Mouse (Mus musculus) liver, adult 2 months (tissue): ENCODE results near the gene Hpcal4. TPM values are rescaled to one million over a fixed set of nuclear protein-coding genes. Genes with fewer than 3 reads are reported as not detected.
"Not testable (repeated sequence)": the region's sequence is repeated elsewhere in the genome, so short reads cannot be mapped to it uniquely, and the experiment has no call there.

ENCODE experiments used
- DNase-seq: peaks from one replicate; pipeline ENCODE4 v3.0.0-alpha.2; 2011; ENCODE audit warnings: low read depth, low spot score; ENCODE audit errors: extremely low read depth
- H3K27ac ChIP-seq: fragments of 200-500 bp; replicated peaks from 2 replicates; pipeline ENCODE4 v1.5.1; 2012; ENCODE audit warnings: low read depth, mild to moderate bottlenecking, control low read depth, inconsistent platforms, low read length; ENCODE audit not compliant: insufficient read depth
- H3K27me3 ChIP-seq: fragments of 200-500 bp; 2 replicates; pipeline ENCODE4 v1.6.1; 2012; ENCODE audit warnings: mild to moderate bottlenecking, moderate library complexity, low read length, inconsistent platforms; ENCODE audit not compliant: control insufficient read depth, insufficient read depth
- H3K36me3 ChIP-seq: fragments of 200-500 bp; 2 replicates; pipeline ENCODE4 v1.6.1; 2012; ENCODE audit warnings: low read length, inconsistent platforms; ENCODE audit not compliant: control insufficient read depth, insufficient read depth
- H3K4me1 ChIP-seq: fragments of 200-500 bp; 2 replicates; pipeline ENCODE4 v1.6.1; 2011; ENCODE audit warnings: low read length; ENCODE audit not compliant: control insufficient read depth, insufficient read depth
- H3K4me3 ChIP-seq: fragments of 200-500 bp; 2 replicates; pipeline ENCODE4 v1.5.1; 2011; ENCODE audit warnings: low read depth, mild to moderate bottlenecking, control low read depth, low read length, moderate library complexity; ENCODE audit not compliant: insufficient read depth
- H3K79me2 ChIP-seq: fragments of 200-500 bp; 2 replicates; pipeline ENCODE4 v1.6.1; 2012; ENCODE audit warnings: inconsistent platforms, mild to moderate bottlenecking, low read length, moderate library complexity; ENCODE audit not compliant: control insufficient read depth, insufficient read depth
- H3K9ac ChIP-seq: fragments of 200-500 bp; 2 replicates; pipeline ENCODE4 v1.6.1; 2012; ENCODE audit warnings: low read depth, mild to moderate bottlenecking, control low read depth, inconsistent platforms, low read length
- CTCF ChIP-seq: fragments of 200-500 bp; IDR thresholded peaks from 2 replicates; pipeline ENCODE4 v1.5.1; 2011; ENCODE audit warnings: low read depth, low read length, control low read depth
- POLR2A ChIP-seq: fragments of 200-500 bp; IDR thresholded peaks from 2 replicates; pipeline ENCODE4 v1.6.1; 2011; ENCODE audit warnings: low read length, control low read depth; ENCODE audit not compliant: insufficient read depth; ENCODE audit errors: extremely low read depth
- WGBS: fragments of 180-500 bp; shearing (Covaris S2); methylation state at CpG from one replicate; pipeline ENCODE4 v1.1.7; 2018; 5-methylcytosine and 5-hydroxymethylcytosine counted together
- polyA plus RNA-seq: library from polyadenylated mRNA; depleted of rRNA; stranded (reverse); fragments of >200 nt; gene quantifications from 2 replicates; pipeline ENCODE4 v1.2.3, GENCODE M21; 2012
- total RNA-seq: library from RNA; depleted of rRNA; stranded (reverse); fragments of >200 nt; gene quantifications from 2 replicates; pipeline ENCODE4 v1.2.3, GENCODE M21; 2014

Hpcal4 gene
- total and polyA plus RNA-seq, 2 experiments: not detected

DNA sequence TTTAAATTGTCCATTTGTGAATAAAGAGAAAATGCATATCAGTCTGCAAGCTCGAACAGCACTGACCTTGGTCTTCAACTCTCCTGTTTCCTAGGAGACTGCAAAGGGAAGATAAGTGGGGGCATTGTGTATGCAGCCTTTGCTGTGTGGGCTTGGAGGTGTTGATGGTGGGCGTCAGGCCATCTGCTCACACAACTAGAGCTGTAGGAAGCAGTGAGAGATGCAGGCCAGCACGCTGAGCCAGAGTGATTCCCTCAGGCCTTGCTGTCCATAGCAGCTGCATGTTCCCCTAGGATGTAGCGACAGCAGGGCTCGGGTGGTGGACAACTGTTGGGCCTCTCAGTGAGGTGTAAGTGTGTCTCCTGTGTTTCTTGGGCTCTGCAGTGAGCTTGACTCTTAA, 30.1 kb upstream of the Hpcal4 start:
- no peak overlapping the region for H3K27ac ChIP-seq
- H3K27me3 ChIP-seq: no peaks in the 10 kb centered on the region
- no peak overlapping the region for H3K9ac ChIP-seq
- no peak for TF ChIP-seq POLR2A
- no peak for TF ChIP-seq CTCF
- DNase-seq: no peak
- H3K4me3 ChIP-seq: no peak overlapping the region
- no peaks in the 10 kb centered on the region for H3K4me1 ChIP-seq
- no peaks in the 10 kb centered on the region for H3K79me2 ChIP-seq
- 62% methylated on average over 5 of the region's 5 CpGs for WGBS
- no peaks in the 10 kb centered on the region for H3K36me3 ChIP-seq

GRCm38 (mm10) chr4:123155004-123155403, 28.0 kb upstream of the Hpcal4 start:
- 14% methylated on average over 4 of the region's 4 CpGs for WGBS
- Histone ChIP-seq H3K36me3 (no peaks in the 10 kb centered on the region), H3K4me3 (no peak overlapping the region), H3K79me2 (no peaks in the 10 kb centered on the region), H3K4me1 (no peaks in the 10 kb centered on the region), H3K9ac (no peak overlapping the region), H3K27me3 (no peaks in the 10 kb centered on the region), H3K27ac (no peak overlapping the region)
- DNase-seq: peak; percentile 30
- TF ChIP-seq CTCF: peak; percentile 31; the same call in 1 of the 2 replicates
- TF ChIP-seq POLR2A: no peak

GRCm38 (mm10) chr4:123155427-123155826, 27.6 kb upstream of the Hpcal4 start:
- Histone ChIP-seq H3K9ac (no peak overlapping the region), H3K36me3 (no peaks in the 10 kb centered on the region), H3K4me3 (no peak overlapping the region), H3K27ac (no peak overlapping the region), H3K4me1 (no peaks in the 10 kb centered on the region), H3K79me2 (no peaks in the 10 kb centered on the region), H3K27me3 (no peaks in the 10 kb centered on the region)
- DNase-seq: no peak
- WGBS: 58% methylated on average over 2 of the region's 2 CpGs
- TF ChIP-seq POLR2A (no peak), CTCF (no peak)

- no peaks in the 10 kb centered on the region for H3K36me3 ChIP-seq
- no peak overlapping the region for H3K4me3 ChIP-seq
- H3K79me2 ChIP-seq: no peaks in the 10 kb centered on the region
- no peak overlapping the region for H3K27ac ChIP-seq
- TF ChIP-seq CTCF (no peak), POLR2A (no peak)
- H3K27me3 ChIP-seq: no peaks in the 10 kb centered on the region
- H3K9ac ChIP-seq: no peak overlapping the region
- no peaks in the 10 kb centered on the region for H3K4me1 ChIP-seq
- DNase-seq: no peak
Measured at GRCm38 (mm10) chr4:123155840-123156239, 27.2 kb upstream of the Hpcal4 start.

DNA sequence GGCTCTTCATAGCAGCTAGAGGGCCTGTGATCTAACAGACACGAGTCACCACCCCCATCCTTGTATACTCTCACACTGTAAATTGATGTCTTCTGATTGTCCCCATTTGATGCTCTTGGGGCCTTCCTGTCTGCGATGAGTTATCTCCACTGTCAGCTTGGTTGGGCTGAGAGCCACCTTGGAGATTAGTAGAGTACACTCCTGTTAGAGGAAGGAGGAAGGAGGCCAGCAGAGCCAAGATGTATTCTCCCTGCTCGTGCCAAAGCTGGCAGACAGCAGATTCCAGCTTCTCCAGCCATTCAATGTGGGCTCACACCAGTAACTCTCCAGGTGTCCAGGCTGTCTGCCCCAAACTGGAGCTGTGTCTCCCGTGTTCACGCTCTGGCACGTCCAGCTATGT, 22.5 kb upstream of the Hpcal4 start:
- WGBS: 70% methylated on average over 6 of the region's 6 CpGs
- Histone ChIP-seq H3K79me2 (no peaks in the 10 kb centered on the region), H3K27ac (no peak overlapping the region), H3K9ac (no peak overlapping the region), H3K4me3 (no peak overlapping the region), H3K27me3 (no peaks in the 10 kb centered on the region; the same call in 1 of the 2 replicates), H3K4me1 (no peaks in the 10 kb centered on the region), H3K36me3 (no peaks in the 10 kb centered on the region)
- TF ChIP-seq CTCF (no peak), POLR2A (no peak)
- DNase-seq: no peak

DNA sequence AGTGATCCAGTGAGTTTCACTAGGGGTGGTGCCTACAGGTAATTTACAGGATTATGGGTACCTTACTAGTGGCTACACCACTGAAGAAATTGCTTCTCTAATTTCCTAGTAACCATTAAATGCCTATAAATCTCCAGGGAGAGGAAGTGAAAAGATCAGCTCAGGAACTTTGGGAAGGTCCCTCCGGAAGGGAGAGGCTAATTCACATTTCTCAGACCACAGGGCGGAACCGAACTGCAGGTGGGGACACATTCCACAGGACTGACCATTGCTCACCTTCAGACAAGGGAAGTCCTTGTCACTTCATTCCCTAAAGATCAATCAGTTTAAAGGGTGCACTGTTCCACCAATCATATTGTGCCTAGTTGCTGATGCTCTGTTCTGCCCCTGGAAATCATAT, 21.8 kb upstream of the Hpcal4 start:
- not testable (repeated sequence) for H3K27me3 ChIP-seq, H3K4me1 ChIP-seq, H3K79me2 ChIP-seq, H3K36me3 ChIP-seq, H3K4me3 ChIP-seq, H3K9ac ChIP-seq, H3K27ac ChIP-seq, DNase-seq
- WGBS: 91% methylated on average over 3 of the region's 3 CpGs
